Mouse (Mus musculus): ENCODE measurements at regions not wholly inside any gene's neighbourhood (a gene's known extent, or its start where the extent isn't known, plus 50 kb on each side); places are given as distances from the start of the nearest gene placed in this dataset.

DNA sequence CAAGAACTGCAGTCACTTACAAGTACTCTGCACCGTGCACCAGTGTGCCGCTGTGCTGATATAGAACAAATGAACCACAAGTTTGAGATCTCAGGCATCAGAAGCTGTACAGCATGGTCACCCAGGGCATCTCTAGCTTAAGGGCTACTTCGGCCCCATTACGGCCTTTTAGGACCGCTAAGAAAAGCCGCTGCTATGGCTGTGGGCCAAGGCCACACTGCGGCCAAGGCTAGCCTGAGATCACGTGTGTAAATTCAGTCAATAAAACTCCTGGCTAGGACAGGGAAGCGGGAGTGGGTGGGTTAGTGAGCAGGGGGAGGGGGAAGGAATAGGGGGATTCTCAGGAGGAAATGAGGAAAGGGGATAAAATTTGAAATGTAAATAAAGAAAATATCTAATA, 50.9 kb upstream of the Atp12a start:
- peaks cover 3% of the 10 kb centered on the region; the same call in 1 of the 2 replicates for H3K4me1 ChIP-seq (replicated peaks)
- H3K9ac ChIP-seq, result no peak overlapping the region
- 70% methylated on average over 9 of the region's 9 CpGs for WGBS
- H3K27me3 ChIP-seq (replicated peaks), result no peaks in the 10 kb centered on the region
- H3K9me3 ChIP-seq, result no peaks in the 10 kb centered on the region
- 0 out of 2 replicates have a peak, but pooled peaks have one; percentile 28 for ATAC-seq
- no peak overlapping the region for H3K27ac ChIP-seq
- no peak overlapping the region for H3K4me2 ChIP-seq (replicated peaks)
- no peak overlapping the region for H3K4me3 ChIP-seq (replicated peaks)
- H3K36me3 ChIP-seq, result no peaks in the 10 kb centered on the region

DNA sequence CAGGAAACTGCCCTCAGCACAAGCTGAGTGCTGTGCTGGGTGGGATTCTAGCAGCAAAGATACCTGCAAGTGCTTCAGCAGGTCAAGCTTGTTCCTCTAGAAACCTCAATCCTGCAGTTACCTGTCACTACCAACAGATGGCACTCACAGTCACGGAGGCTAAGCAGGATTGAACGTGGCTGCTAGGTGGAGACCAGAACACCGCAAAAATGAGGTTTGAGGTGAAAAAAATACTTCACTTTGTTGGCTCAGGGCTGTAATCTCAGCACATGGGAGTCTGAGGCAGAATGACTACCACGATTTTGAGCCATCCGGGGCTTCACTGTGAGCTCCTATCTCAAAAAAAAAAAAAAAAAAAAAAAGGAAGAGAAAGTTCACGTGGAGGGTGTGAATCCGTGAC, 50.4 kb upstream of the Atp12a start:
- Histone ChIP-seq H3K4me2 (replicated peaks) (no peak overlapping the region), H3K9ac (no peak overlapping the region), H3K27ac (no peak overlapping the region), H3K4me3 (replicated peaks) (no peak overlapping the region), H3K4me1 (replicated peaks) (peaks cover 3% of the 10 kb centered on the region; the same call in 1 of the 2 replicates), H3K27me3 (replicated peaks) (no peaks in the 10 kb centered on the region), H3K9me3 (no peaks in the 10 kb centered on the region), H3K36me3 (no peaks in the 10 kb centered on the region)
- 26% methylated on average over 7 of the region's 7 CpGs for WGBS
- ATAC-seq, result peak; percentile 36

All from intestine, embryonic 15.5 days (tissue).